Mouse (Mus musculus) hindbrain, postnatal 0 days (tissue): Measurements from ENCODE around the gene Gm20388. TPM values are rescaled to one million over a fixed set of nuclear protein-coding genes. Genes with fewer than 3 reads are reported as not detected.

Experiments used
- ATAC-seq: fragments of 200-750 bp; cut with Nextera tagmentation; 2 replicates; pipeline ENCODE4 v1.8.0; 2017; ENCODE audit warnings: mild to moderate bottlenecking, moderate TSS enrichment, moderate library complexity
- DNase-seq: peaks from one replicate; pipeline ENCODE4 v3.0.0-alpha.2; 2015; ENCODE audit warnings: low spot score
- H3K27ac ChIP-seq: fragments of 300-500 bp; sonication (generic); 2 replicates; pipeline ENCODE4 v1.5.1; 2014; ENCODE audit warnings: mild to moderate bottlenecking
- H3K27me3 ChIP-seq: fragments of 300-500 bp; sonication (generic); 2 replicates; pipeline ENCODE4 v1.6.1; 2014; ENCODE audit warnings: low read length, mixed read lengths; ENCODE audit not compliant: insufficient read depth
- H3K36me3 ChIP-seq: fragments of 300-500 bp; sonication (generic); 2 replicates; pipeline ENCODE4 v1.6.1; 2014; ENCODE audit warnings: low read length, mixed read lengths; ENCODE audit not compliant: insufficient read depth
- H3K4me1 ChIP-seq: fragments of 300-500 bp; sonication (generic); 2 replicates; pipeline ENCODE4 v1.6.1; 2014; ENCODE audit warnings: antibody characterized with exemption, low read length, mixed read lengths; ENCODE audit not compliant: insufficient read depth
- H3K4me2 ChIP-seq: fragments of 300-500 bp; sonication (generic); 2 replicates; pipeline ENCODE4 v1.6.1; 2014; ENCODE audit warnings: low read depth, mild to moderate bottlenecking, low read length, moderate library complexity, mixed read lengths
- H3K4me3 ChIP-seq: fragments of 300-500 bp; sonication (generic); 2 replicates; pipeline ENCODE4 v1.5.1; 2014; ENCODE audit warnings: low read length
- H3K9ac ChIP-seq: fragments of 300-500 bp; sonication (generic); replicated peaks from 2 replicates; pipeline ENCODE4 v1.6.1; 2014; ENCODE audit warnings: mild to moderate bottlenecking, low read length, moderate library complexity, mixed read lengths
- H3K9me3 ChIP-seq: fragments of 300-500 bp; sonication (generic); 2 replicates; pipeline ENCODE4 v1.6.1; 2016; ENCODE audit warnings: low read length, mixed read lengths
- CTCF ChIP-seq: IDR thresholded peaks from 2 replicates; pipeline ENCODE4 v1.5.1; 2016; ENCODE audit warnings: antibody characterized with exemption, control low read depth, low read depth
- WGBS: fragments of 180-500 bp; shearing (Covaris S2); extraction: QIAGEN DNeasy Blood & Tissue Kit; methylation state at CpG from one replicate; pipeline ENCODE4 v1.1.7; 2014; 5-methylcytosine and 5-hydroxymethylcytosine counted together
- polyA plus RNA-seq: library from polyadenylated mRNA; unstranded; fragments of >200 nt; fragmentation: Nextera tagmentation; extraction: Ambion mirVana; gene quantifications from 2 replicates; pipeline ENCODE4 v1.2.1, GENCODE M21; 2015
- total RNA-seq: library from RNA; depleted of rRNA; stranded (reverse); fragments of >200 nt; gene quantifications from 2 replicates; pipeline ENCODE4 v1.2.3, GENCODE M21; 2014

Gene Gm20388
- total and polyA plus RNA-seq, 2 experiments from 2014 or later, result 71.3 TPM; not detected in 1

- peaks cover under 1% of the 10 kb centered on the region; the same call in 1 of the 2 replicates for H3K4me1 ChIP-seq
- ATAC-seq (no peak), DNase-seq (no peak)
- no peak overlapping the region for H3K4me3 ChIP-seq
- no peaks in the 10 kb centered on the region for H3K36me3 ChIP-seq
- WGBS, result 75% methylated on average over 12 of the region's 12 CpGs
- H3K9me3 ChIP-seq, result 0 out of 2 replicates have a peak, but pooled peaks cover 2% of the 10 kb centered on the region
- H3K27ac ChIP-seq, result no peak overlapping the region
- H3K27me3 ChIP-seq, result no peaks in the 10 kb centered on the region
- TF ChIP-seq CTCF, result no peak
- no peak overlapping the region for H3K9ac ChIP-seq
- no peak overlapping the region for H3K4me2 ChIP-seq
These were observed 1091.3 kb downstream of the Gm20388 start for GRCm38 (mm10) chr8:121001951-121002350.

- DNase-seq (peak; percentile 40), ATAC-seq (no peak)
- H3K27ac ChIP-seq, result no peak overlapping the region
- no peak overlapping the region for H3K4me2 ChIP-seq
- H3K4me3 ChIP-seq, result no peak overlapping the region
- no peaks in the 10 kb centered on the region for H3K4me1 ChIP-seq
- no peaks in the 10 kb centered on the region for H3K27me3 ChIP-seq
- H3K9ac ChIP-seq, result no peak overlapping the region
- WGBS, result 35% methylated on average over 17 of the region's 17 CpGs
- 0 out of 2 replicates have a peak, but pooled peaks cover 2% of the 10 kb centered on the region for H3K9me3 ChIP-seq
- TF ChIP-seq CTCF, result no peak
- H3K36me3 ChIP-seq, result no peaks in the 10 kb centered on the region
These were observed 1092.4 kb downstream of the Gm20388 start for GRCm38 (mm10) chr8:121002871-121003539.

- no peak overlapping the region for H3K27ac ChIP-seq
These were observed 1093.0 kb downstream of the Gm20388 start for GRCm38 (mm10) chr8:121003639-121004038.

GRCm38 (mm10) chr8:121013318-121013717 is 1102.7 kb downstream of the Gm20388 start:
- ATAC-seq (peak; percentile 53; the same call in 1 of the 2 replicates), DNase-seq (peak; percentile 42)
- H3K36me3 ChIP-seq, result no peaks in the 10 kb centered on the region
- no peak overlapping the region for H3K4me2 ChIP-seq
- no peaks in the 10 kb centered on the region for H3K4me1 ChIP-seq
- no peak for TF ChIP-seq CTCF
- no peak overlapping the region for H3K9ac ChIP-seq
- H3K27ac ChIP-seq, result no peak overlapping the region
- H3K4me3 ChIP-seq, result no peak overlapping the region
- 27% methylated on average over 6 of the region's 6 CpGs for WGBS
- H3K27me3 ChIP-seq, result no peaks in the 10 kb centered on the region
- H3K9me3 ChIP-seq, result no peaks in the 10 kb centered on the region

More at GRCm38 (mm10) chr8:121003639-121004038, 1093.0 kb downstream of the Gm20388 start:
- no peak for DNase-seq
- Histone ChIP-seq H3K4me1 (no peaks in the 10 kb centered on the region), H3K9ac (no peak overlapping the region), H3K4me3 (no peak overlapping the region), H3K9me3 (0 out of 2 replicates have a peak, but pooled peaks cover 2% of the 10 kb centered on the region), H3K4me2 (no peak overlapping the region), H3K27me3 (no peaks in the 10 kb centered on the region), H3K36me3 (no peaks in the 10 kb centered on the region)
- no peak for ATAC-seq
- no peak for TF ChIP-seq CTCF
- WGBS, result 62% methylated on average over 2 of the region's 2 CpGs

- no peak for DNase-seq
- Histone ChIP-seq H3K9me3 (no peaks in the 10 kb centered on the region), H3K4me1 (no peaks in the 10 kb centered on the region), H3K9ac (no peak overlapping the region), H3K27me3 (no peaks in the 10 kb centered on the region), H3K4me3 (no peak overlapping the region), H3K4me2 (no peak overlapping the region), H3K36me3 (no peaks in the 10 kb centered on the region), H3K27ac (no peak overlapping the region)
- TF ChIP-seq CTCF, result no peak
- WGBS, result 83% methylated on average over 17 of the region's 17 CpGs
- no peak for ATAC-seq
These were observed 1106.0 kb downstream of the Gm20388 start for GRCm38 (mm10) chr8:121016621-121017020.

- 74% methylated on average over 10 of the region's 10 CpGs for WGBS
- TF ChIP-seq CTCF, result no peak
These were observed 1107.6 kb downstream of the Gm20388 start for GRCm38 (mm10) chr8:121018236-121018635.

GRCm38 (mm10) chr8:121021488-121021887 is 1110.8 kb downstream of the Gm20388 start:
- Histone ChIP-seq H3K27ac (no peak overlapping the region), H3K4me3 (no peak overlapping the region), H3K4me2 (no peak overlapping the region), H3K27me3 (no peaks in the 10 kb centered on the region), H3K4me1 (no peaks in the 10 kb centered on the region), H3K9me3 (no peaks in the 10 kb centered on the region), H3K36me3 (no peaks in the 10 kb centered on the region), H3K9ac (no peak overlapping the region)
- 67% methylated on average over 12 of the region's 12 CpGs for WGBS
- no peak for DNase-seq
- no peak for ATAC-seq
- TF ChIP-seq CTCF, result no peak

More at GRCm38 (mm10) chr8:121018236-121018635, 1107.6 kb downstream of the Gm20388 start:
- Histone ChIP-seq H3K9ac (no peak overlapping the region), H3K4me2 (no peak overlapping the region), H3K4me1 (no peaks in the 10 kb centered on the region), H3K36me3 (no peaks in the 10 kb centered on the region), H3K9me3 (no peaks in the 10 kb centered on the region), H3K27ac (0 out of 2 replicates have a peak overlapping the region, but pooled peaks have one; percentile 11), H3K27me3 (no peaks in the 10 kb centered on the region), H3K4me3 (no peak overlapping the region)
- no peak for ATAC-seq
- no peak for DNase-seq
